Mouse (Mus musculus) adipose tissue, adult 10 weeks (tissue): ENCODE data around the gene Dlx2. TPM values are rescaled to one million over a fixed set of nuclear protein-coding genes. Genes with fewer than 3 reads are reported as not detected.

ENCODE experiments used
- polyA plus RNA-seq: library from polyadenylated mRNA; stranded (reverse); fragments of 350-450 nt; fragmentation: Illumina TruSeq; extraction: RNeasy Lipid Tissue Mini Kit (QIAGEN cat#74804); gene quantifications from one replicate; pipeline ENCODE4 v1.2.3, GENCODE M21; 2014; ENCODE audit warnings: low read depth, low replicate concordance

Dlx2 gene
- not detected for polyA plus RNA-seq

GRCm38 (mm10) chr2:71546640-71547071, at the start of gene Dlx2:
Gene Dlx2 (minus strand): TSS chr2:71546754.

GRCm38 (mm10) chr2:71528014-71528713, 18.4 kb downstream of the Dlx2 start, which contains the start of gene Dlx1:
Gene Dlx1 (plus strand): TSS chr2:71528113.

Other genes with a start within 250 kb of the Dlx2 start
- 19.9 TPM for gene Slc25a12, start 179.0 kb downstream of the Dlx2 start, polyA plus RNA-seq
- gene Hat1, start 157.8 kb downstream of the Dlx2 start, polyA plus RNA-seq = 29.5 TPM
- 25.3 TPM for gene Metap1d, start 93.5 kb downstream of the Dlx2 start, polyA plus RNA-seq
- gene Dlx1, start 18.6 kb downstream of the Dlx2 start, polyA plus RNA-seq = not detected
- gene Itga6, start 198.9 kb upstream of the Dlx2 start, polyA plus RNA-seq = 64.0 TPM